In genomic region chr8:10977742-10978376, GRCm38 (mm10) we compare ENCODE assay signal across 7 mouse cellular contexts. TPM values are rescaled to one million over a fixed set of nuclear protein-coding genes. Genes with fewer than 3 reads are reported as not detected.
DNase-seq lines count a peak whose midpoint lies in the region; ATAC-seq and TF ChIP-seq lines count a peak whose summit lies in the region.

No protein-coding gene starts in this region.

- H3K27me3 ChIP-seq in kidney, postnatal 0 days (ENCODE audit: insufficient read depth, low read length), result no peaks in the 10 kb centered on the region
- H3K27me3 ChIP-seq in limb, embryonic 13.5 days, result no peaks in the 10 kb centered on the region
- no peaks in the 10 kb centered on the region for H3K27me3 ChIP-seq in neural tube, embryonic 15.5 days (replicated peaks)

- peak; percentile 29 for ATAC-seq in kidney, postnatal 0 days (replicated peaks; ENCODE audit: low FRiP score, low read depth)
- ATAC-seq in limb, embryonic 13.5 days (ENCODE audit: low FRiP score, low read depth), result no peak; the same call in 1 of the 2 replicates
- no peak for ATAC-seq in neural tube, embryonic 15.5 days (ENCODE audit: low FRiP score)

- H3K4me2 ChIP-seq in kidney, postnatal 0 days (ENCODE audit: low read length), result no peak overlapping the region
- no peak overlapping the region for H3K4me2 ChIP-seq in limb, embryonic 13.5 days (replicated peaks)
- H3K4me2 ChIP-seq in neural tube, embryonic 15.5 days, result peak overlapping the region; percentile 13; the same call in 1 of the 2 replicates

- H3K9ac ChIP-seq in kidney, postnatal 0 days (ENCODE audit: low read depth, low read length), result no peak overlapping the region
- no peak overlapping the region for H3K9ac ChIP-seq in limb, embryonic 13.5 days
- H3K9ac ChIP-seq in neural tube, embryonic 15.5 days (replicated peaks), result no peak overlapping the region

- DNase-seq in kidney, postnatal 0 days (ENCODE audit: low spot score), result peak; percentile 85
- no peak for DNase-seq in kidney, postnatal 25 days
- DNase-seq in testis, postnatal 10 days (ENCODE audit: low spot score), result no peak
- DNase-seq in right cerebral cortex, postnatal 4 days, result no peak

- H3K9me3 ChIP-seq in kidney, postnatal 0 days (replicated peaks; ENCODE audit: low read length), result no peaks in the 10 kb centered on the region
- H3K9me3 ChIP-seq in limb, embryonic 13.5 days, result no peaks in the 10 kb centered on the region
- H3K9me3 ChIP-seq in neural tube, embryonic 15.5 days (replicated peaks), result no peaks in the 10 kb centered on the region

- no peak for TF ChIP-seq CTCF in kidney, postnatal 0 days (IDR thresholded peaks at IDR 0.05; ENCODE audit: low read depth)
- no peak for TF ChIP-seq CTCF in cortical plate, adult 2 months (IDR thresholded peaks at IDR 0.05; ENCODE audit: extremely low read depth, insufficient read depth, low read length)

- H3K4me3 ChIP-seq in kidney, postnatal 0 days (replicated peaks; ENCODE audit: low read depth, low read length), result no peak overlapping the region
- no peak overlapping the region for H3K4me3 ChIP-seq in cortical plate, adult 2 months (ENCODE audit: insufficient read depth, low read length)
- no peak overlapping the region for H3K4me3 ChIP-seq in limb, embryonic 13.5 days
- no peak overlapping the region for H3K4me3 ChIP-seq in neural tube, embryonic 15.5 days (replicated peaks)

- H3K4me1 ChIP-seq in kidney, postnatal 0 days (replicated peaks; ENCODE audit: insufficient read depth, low read length), result peaks cover 23% of the 10 kb centered on the region
- H3K4me1 ChIP-seq in cortical plate, adult 2 months (ENCODE audit: control insufficient read depth, insufficient read depth, low read length), result no peaks in the 10 kb centered on the region; the same call in 1 of the 2 replicates
- H3K4me1 ChIP-seq in limb, embryonic 13.5 days, result peaks cover 62% of the 10 kb centered on the region
- peaks cover 30% of the 10 kb centered on the region for H3K4me1 ChIP-seq in neural tube, embryonic 15.5 days

- no peaks in the 10 kb centered on the region for H3K36me3 ChIP-seq in kidney, postnatal 0 days (ENCODE audit: insufficient read depth, low read length)
- H3K36me3 ChIP-seq in limb, embryonic 13.5 days, result peaks cover 1% of the 10 kb centered on the region; the same call in 1 of the 2 replicates
- no peaks in the 10 kb centered on the region for H3K36me3 ChIP-seq in neural tube, embryonic 15.5 days

- 26% methylated on average over 7 of the region's 7 CpGs for WGBS in kidney, postnatal 0 days
- 50% methylated on average over 7 of the region's 7 CpGs for WGBS in limb, embryonic 13.5 days
- WGBS in neural tube, embryonic 15.5 days, result 57% methylated on average over 7 of the region's 7 CpGs

- H3K27ac ChIP-seq in kidney, postnatal 0 days, result peak overlapping the region; percentile 70
- peak overlapping the region; percentile 43 for H3K27ac ChIP-seq in cortical plate, adult 2 months (ENCODE audit: insufficient read depth, low read length)
- peak overlapping the region; percentile 48 for H3K27ac ChIP-seq in limb, embryonic 13.5 days
- peak overlapping the region; percentile 38; the same call in 1 of the 2 replicates for H3K27ac ChIP-seq in neural tube, embryonic 15.5 days (replicated peaks)

- TF ChIP-seq POLR2A in cortical plate, adult 2 months (IDR thresholded peaks at IDR 0.05; ENCODE audit: extremely low read depth, insufficient read depth, low read length), result no peak

RNA-seq across cellular contexts. Expression of gene Irs2, which starts 30.4 kb away (rescaled TPM):
- polyA plus RNA-seq in kidney, postnatal 0 days (2015; fragmentation: Nextera tagmentation; extraction: Ambion mirVana), result 7.0 and 8.5 TPM in 2 replicates
- 15.6 and 18.0 TPM in 2 replicates for polyA plus RNA-seq in cortical plate, adult 2 months (2012; rRNA removed)
- polyA plus RNA-seq in limb, embryonic 13.5 days (2015; fragmentation: Nextera tagmentation; extraction: Ambion mirVana), result 7.9 and 8.6 TPM in 2 replicates
- 5.2 and 5.7 TPM in 2 replicates for polyA plus RNA-seq in neural tube, embryonic 15.5 days (2015; fragmentation: Nextera tagmentation; extraction: Ambion mirVana)
